Mouse (Mus musculus) megakaryocyte, embryonic 14.5 days (primary cell): ENCODE measurements at regions not wholly inside any gene's neighbourhood (a gene's known extent, or its start where the extent isn't known, plus 50 kb on each side); places are given as distances from the start of the nearest gene placed in this dataset.

Source experiments
- FLI1 ChIP-seq: IDR thresholded peaks from 2 replicates; pipeline ENCODE4 v1.6.1; 2012; ENCODE audit warnings: low read length, inconsistent platforms, mixed read lengths
- GATA1 ChIP-seq: IDR thresholded peaks from 3 replicates; pipeline ENCODE4 v1.6.1; 2012; ENCODE audit warnings: mixed read lengths, low read length, inconsistent platforms, borderline replicate concordance

DNA sequence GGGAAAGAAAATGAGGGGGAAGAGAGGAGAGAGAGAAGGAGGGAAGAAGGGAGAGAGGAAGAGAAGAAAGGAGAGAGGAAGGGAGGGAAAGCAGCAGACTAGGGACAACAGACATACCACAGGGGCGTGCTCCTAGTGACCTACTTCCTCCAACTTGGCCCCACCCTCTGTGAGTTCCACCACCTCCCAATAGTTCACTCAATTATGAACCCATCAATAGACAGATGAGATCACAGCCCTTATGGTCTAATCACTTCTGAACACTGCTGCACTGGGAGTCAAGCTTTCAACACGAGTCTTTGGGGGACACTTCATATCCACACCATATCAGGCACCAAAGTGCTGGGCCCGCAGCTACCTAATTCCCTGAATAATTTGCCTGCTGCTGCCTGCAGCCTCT is 110.7 kb downstream of the Bms1 start:
- TF ChIP-seq GATA1, result no peak
- no peak for TF ChIP-seq FLI1
